Mouse (Mus musculus) inflammation-experienced regulatory T-cells, adult 6 months (primary cell): ENCODE results near the gene Tmem135. TPM values are rescaled to one million over a fixed set of nuclear protein-coding genes. Genes with fewer than 3 reads are reported as not detected.

Experiments used
- ATAC-seq: one replicate; pipeline ENCODE4 v1.8.0; 2017
- polyA plus RNA-seq, 3 experiments: library from polyadenylated mRNA; unstranded; fragments of 100-300 nt; shearing (Covaris generic); gene quantifications; one replicate each; pipeline ENCODE4 v1.2.1; 2017

The Tmem135 gene
- polyA plus RNA-seq, 3 experiments from 2014 or later, result 23.2 to 30.3 (median 26.3) TPM

- ATAC-seq, result peak; percentile 97
Measured at GRCm38 (mm10) chr7:89248135-89248850, 155.7 kb downstream of the Tmem135 start.

GRCm38 (mm10) chr7:89247012-89247710, 156.9 kb downstream of the Tmem135 start:
- ATAC-seq, result no peak

- no peak for ATAC-seq
Measured at GRCm38 (mm10) chr7:89242565-89242964, 161.5 kb downstream of the Tmem135 start.

- ATAC-seq, result no peak
Measured at GRCm38 (mm10) chr7:89242143-89242542, 161.9 kb downstream of the Tmem135 start.

GRCm38 (mm10) chr7:89239592-89239991, 164.4 kb downstream of the Tmem135 start:
- no peak for ATAC-seq

- ATAC-seq, result no peak
Measured at GRCm38 (mm10) chr7:89236592-89236991, 167.4 kb downstream of the Tmem135 start.

GRCm38 (mm10) chr7:89235974-89236507, 168.0 kb downstream of the Tmem135 start:
- no peak for ATAC-seq

GRCm38 (mm10) chr7:89232499-89233145, 171.4 kb downstream of the Tmem135 start:
- peak; percentile 88 for ATAC-seq

- no peak for ATAC-seq
Measured at GRCm38 (mm10) chr7:89231200-89231790, 172.7 kb downstream of the Tmem135 start.

- ATAC-seq, result peak; percentile 77
Measured at GRCm38 (mm10) chr7:89222609-89223008, 181.4 kb downstream of the Tmem135 start.

GRCm38 (mm10) chr7:89216628-89217027, 187.4 kb downstream of the Tmem135 start:
- no peak for ATAC-seq

GRCm38 (mm10) chr7:89216118-89216517, 187.9 kb downstream of the Tmem135 start:
- no peak for ATAC-seq

- ATAC-seq, result no peak
Measured at GRCm38 (mm10) chr7:89215714-89216113, 188.3 kb downstream of the Tmem135 start.

GRCm38 (mm10) chr7:89210506-89210905, 193.5 kb downstream of the Tmem135 start:
- no peak for ATAC-seq

- no peak for ATAC-seq
Measured at GRCm38 (mm10) chr7:89206165-89206564, 197.9 kb downstream of the Tmem135 start.

- no peak for ATAC-seq
Measured at GRCm38 (mm10) chr7:89205402-89205801, 198.6 kb downstream of the Tmem135 start.

- no peak for ATAC-seq
Measured at GRCm38 (mm10) chr7:89203144-89203543, 200.9 kb downstream of the Tmem135 start.

GRCm38 (mm10) chr7:89201954-89202353, 202.1 kb downstream of the Tmem135 start:
- no peak for ATAC-seq

GRCm38 (mm10) chr7:89198499-89198898, 205.5 kb downstream of the Tmem135 start:
- no peak for ATAC-seq

- no peak for ATAC-seq
Measured at GRCm38 (mm10) chr7:89193459-89193858, 210.6 kb downstream of the Tmem135 start.

- ATAC-seq, result no peak
Measured at GRCm38 (mm10) chr7:89183928-89184327, 220.1 kb downstream of the Tmem135 start.

- ATAC-seq, result no peak
Measured at GRCm38 (mm10) chr7:89182943-89183342, 221.1 kb downstream of the Tmem135 start.

- no peak for ATAC-seq
Measured at GRCm38 (mm10) chr7:89181285-89181684, 222.7 kb downstream of the Tmem135 start.
